Mouse (Mus musculus): ENCODE results near the gene Usp19. TPM values are rescaled to one million over a fixed set of nuclear protein-coding genes. Genes with fewer than 3 reads are reported as not detected.

The Usp19 gene
- polyA plus RNA-seq, 1 experiment = 10.7 TPM

DNA sequence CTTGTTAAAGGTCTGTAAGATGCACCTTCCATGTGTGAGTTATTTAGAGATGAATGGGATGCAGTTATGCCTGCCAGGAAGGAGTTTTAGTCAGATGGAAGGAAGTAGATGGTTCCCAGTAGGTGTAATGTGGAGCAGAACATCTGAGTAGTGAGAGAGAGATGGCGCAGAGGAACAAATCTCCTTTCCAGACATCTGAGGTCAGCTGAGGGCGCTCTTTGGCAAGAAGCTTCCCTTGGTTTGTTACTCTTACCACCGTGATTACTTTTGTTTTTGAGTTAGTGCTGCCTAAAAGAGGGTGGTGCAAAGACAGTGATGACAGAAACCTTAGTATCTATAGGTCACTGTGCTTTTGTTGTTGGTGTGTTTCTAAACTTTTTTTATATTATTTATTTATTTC lies 35.0 kb downstream of the Usp19 start:
- Histone ChIP-seq H3K4me3 (replicated peaks) (no peak overlapping the region), H3K4me1 (ENCODE audit: control insufficient read depth) (peaks cover 12% of the 10 kb centered on the region), H3K27me3 (ENCODE audit: control insufficient read depth) (no peaks in the 10 kb centered on the region), H3K9me3 (ENCODE audit: control insufficient read depth, low read length) (no peaks in the 10 kb centered on the region), H3K36me3 (ENCODE audit: control insufficient read depth) (peaks cover 85% of the 10 kb centered on the region)
- no peak for TF ChIP-seq GATA1 (IDR thresholded peaks at IDR 0.05; ENCODE audit: low read length)
- no peak for TF ChIP-seq TAL1 (IDR thresholded peaks at IDR 0.05; ENCODE audit: low read length)

DNA sequence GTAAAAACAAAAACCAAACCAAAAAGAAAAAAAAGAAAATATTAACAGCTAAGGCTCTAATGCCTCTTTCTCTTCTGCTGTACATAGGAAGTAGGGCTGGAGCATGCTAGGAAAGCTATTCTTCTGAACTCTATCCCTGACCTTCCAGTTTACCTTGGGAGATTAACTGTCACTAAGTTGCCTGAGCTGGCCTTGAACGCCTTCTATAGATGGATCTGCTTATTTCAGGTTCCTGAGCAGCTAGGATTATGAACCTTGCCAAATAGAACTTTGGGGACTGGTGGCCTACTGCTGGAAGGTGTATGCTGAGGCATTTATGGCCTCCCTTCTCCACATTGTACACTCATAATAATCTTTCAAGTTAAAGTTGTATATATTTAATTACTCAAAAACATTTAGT lies 40.6 kb downstream of the Usp19 start:
- no peaks in the 10 kb centered on the region for H3K27me3 ChIP-seq (ENCODE audit: control insufficient read depth)
- H3K9me3 ChIP-seq (ENCODE audit: control insufficient read depth, low read length) = no peaks in the 10 kb centered on the region
- TF ChIP-seq TAL1 (IDR thresholded peaks at IDR 0.05; ENCODE audit: low read length) = no peak
- TF ChIP-seq GATA1 (IDR thresholded peaks at IDR 0.05; ENCODE audit: low read length) = no peak
- H3K4me3 ChIP-seq (replicated peaks) = no peak overlapping the region
- peaks cover 97% of the 10 kb centered on the region for H3K36me3 ChIP-seq (ENCODE audit: control insufficient read depth)
- no peaks in the 10 kb centered on the region for H3K4me1 ChIP-seq (ENCODE audit: control insufficient read depth)

DNA sequence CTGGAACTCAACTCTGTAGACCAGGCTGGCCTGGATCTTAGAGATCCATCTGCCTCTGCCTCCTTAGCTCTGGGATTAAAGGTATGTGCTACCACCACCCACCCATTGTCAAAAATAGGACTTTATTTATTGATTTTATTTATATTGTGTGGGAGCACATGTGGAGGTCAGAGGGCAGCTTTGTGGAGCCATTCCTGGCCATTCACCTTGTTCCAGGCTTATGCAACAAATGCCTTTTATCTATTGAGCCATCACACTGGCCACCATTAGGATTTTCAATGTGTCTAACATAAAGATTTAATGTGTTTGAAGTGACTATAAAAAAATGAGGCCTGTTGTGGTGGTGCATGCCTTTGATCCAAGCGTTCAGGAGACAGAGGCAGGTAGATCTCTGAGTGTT lies 41.1 kb downstream of the Usp19 start:
- peaks cover 98% of the 10 kb centered on the region for H3K36me3 ChIP-seq (ENCODE audit: control insufficient read depth)
- no peaks in the 10 kb centered on the region for H3K4me1 ChIP-seq (ENCODE audit: control insufficient read depth)
- TF ChIP-seq GATA1 (IDR thresholded peaks at IDR 0.05; ENCODE audit: low read length) (no peak), TAL1 (IDR thresholded peaks at IDR 0.05; ENCODE audit: low read length) (no peak)
- no peaks in the 10 kb centered on the region for H3K27me3 ChIP-seq (ENCODE audit: control insufficient read depth)
- no peak overlapping the region for H3K4me3 ChIP-seq (replicated peaks)
- H3K9me3 ChIP-seq (ENCODE audit: control insufficient read depth, low read length) = no peaks in the 10 kb centered on the region

- peaks cover 95% of the 10 kb centered on the region for H3K36me3 ChIP-seq (ENCODE audit: control insufficient read depth)
- no peak for TF ChIP-seq TAL1 (IDR thresholded peaks at IDR 0.05; ENCODE audit: low read length)
- TF ChIP-seq GATA1 (IDR thresholded peaks at IDR 0.05; ENCODE audit: low read length) = no peak
- no peaks in the 10 kb centered on the region for H3K4me1 ChIP-seq (ENCODE audit: control insufficient read depth)
- no peaks in the 10 kb centered on the region for H3K27me3 ChIP-seq (ENCODE audit: control insufficient read depth)
- H3K9me3 ChIP-seq (ENCODE audit: control insufficient read depth, low read length) = no peaks in the 10 kb centered on the region
- no peak overlapping the region for H3K4me3 ChIP-seq (replicated peaks)
Measured at GRCm38 (mm10) chr9:108540846-108541245, 50.4 kb downstream of the Usp19 start.

- Histone ChIP-seq H3K9me3 (ENCODE audit: control insufficient read depth, low read length) (no peaks in the 10 kb centered on the region), H3K27me3 (ENCODE audit: control insufficient read depth) (no peaks in the 10 kb centered on the region), H3K36me3 (ENCODE audit: control insufficient read depth) (peaks cover 97% of the 10 kb centered on the region), H3K4me3 (replicated peaks) (no peak overlapping the region), H3K4me1 (ENCODE audit: control insufficient read depth) (peaks cover 11% of the 10 kb centered on the region)
- no peak for TF ChIP-seq TAL1 (IDR thresholded peaks at IDR 0.05; ENCODE audit: low read length)
- TF ChIP-seq GATA1 (IDR thresholded peaks at IDR 0.05; ENCODE audit: low read length) = no peak
Measured at GRCm38 (mm10) chr9:108545986-108546385, 55.6 kb downstream of the Usp19 start.

- TF ChIP-seq TAL1 (IDR thresholded peaks at IDR 0.05; ENCODE audit: low read length) (no peak), GATA1 (IDR thresholded peaks at IDR 0.05; ENCODE audit: low read length) (no peak)
- H3K27me3 ChIP-seq (ENCODE audit: control insufficient read depth) = no peaks in the 10 kb centered on the region
- peaks cover 11% of the 10 kb centered on the region for H3K4me1 ChIP-seq (ENCODE audit: control insufficient read depth)
- H3K4me3 ChIP-seq (replicated peaks) = no peak overlapping the region
- H3K9me3 ChIP-seq (ENCODE audit: control insufficient read depth, low read length) = no peaks in the 10 kb centered on the region
- peaks cover 97% of the 10 kb centered on the region for H3K36me3 ChIP-seq (ENCODE audit: control insufficient read depth)
Measured at GRCm38 (mm10) chr9:108546875-108547274, 56.5 kb downstream of the Usp19 start.

Other genes starting within 250 kb of the Usp19 start
- 0.67 and 0.75 TPM in 2 replicates for gene Dag1, start 226.6 kb upstream of the Usp19 start, polyA plus RNA-seq (2012)
- gene Nicn1, start 200.2 kb upstream of the Usp19 start, polyA plus RNA-seq (2012) = not detected in 2 replicates
- not detected in 2 replicates for gene Amt, start 193.7 kb upstream of the Usp19 start, polyA plus RNA-seq (2012)
- gene Rhoa, start 184.5 kb upstream of the Usp19 start, polyA plus RNA-seq (2012) = 12.9 and 13.9 TPM in 2 replicates
- gene Tcta, start 184.4 kb upstream of the Usp19 start, polyA plus RNA-seq (2012) = 0.16 TPM in 2 replicates
- 533 and 609 TPM in 2 replicates for gene Gpx1, start 151.7 kb upstream of the Usp19 start, polyA plus RNA-seq (2012)
- gene Usp4, start 142.7 kb upstream of the Usp19 start, polyA plus RNA-seq (2012) = 16.0 and 23.8 TPM in 2 replicates
- 0.88 and 0.93 TPM in 2 replicates for gene 1700102P08Rik, start 97.8 kb upstream of the Usp19 start, polyA plus RNA-seq (2012)
- not detected in 2 replicates for gene Ccdc36, start 62.1 kb upstream of the Usp19 start, polyA plus RNA-seq (2012)
- gene BC048562, start 54.1 kb upstream of the Usp19 start, polyA plus RNA-seq (2012) = not detected in 2 replicates
- 1.1 and 1.4 TPM in 2 replicates for gene Ccdc71, start 30.1 kb upstream of the Usp19 start, polyA plus RNA-seq (2012)
- 1.8 and 1.9 TPM in 2 replicates for gene Klhdc8b, start 29.0 kb upstream of the Usp19 start, polyA plus RNA-seq (2012)
- gene Lamb2, start 10.9 kb upstream of the Usp19 start, polyA plus RNA-seq (2012) = 0.02 and 0.05 TPM in 2 replicates
- 5.3 and 5.9 TPM in 2 replicates for gene Qars, start 17.1 kb downstream of the Usp19 start, polyA plus RNA-seq (2012)
- 3.5 TPM in 2 replicates for gene Qrich1, start 26.2 kb downstream of the Usp19 start, polyA plus RNA-seq (2012)
- gene Impdh2, start 69.7 kb downstream of the Usp19 start, polyA plus RNA-seq (2012) = 4.0 and 4.4 TPM in 2 replicates
- 1.1 and 4.7 TPM in 2 replicates for gene Ndufaf3, start 76.8 kb downstream of the Usp19 start, polyA plus RNA-seq (2012)
- 6.0 and 7.1 TPM in 2 replicates for gene Dalrd3, start 79.3 kb downstream of the Usp19 start, polyA plus RNA-seq (2012)
- gene Wdr6, start 88.1 kb downstream of the Usp19 start, polyA plus RNA-seq (2012) = 0.24 and 0.45 TPM in 2 replicates
- gene P4htm, start 107.1 kb downstream of the Usp19 start, polyA plus RNA-seq (2012) = 0.02 and 0.03 TPM in 2 replicates
- gene Arih2, start 158.8 kb downstream of the Usp19 start, polyA plus RNA-seq (2012) = 18.7 and 20.5 TPM in 2 replicates
- gene Slc25a20, start 171.5 kb downstream of the Usp19 start, polyA plus RNA-seq (2012) = 0.12 and 0.26 TPM in 2 replicates
- gene Prkar2a, start 198.7 kb downstream of the Usp19 start, polyA plus RNA-seq (2012) = 0.15 and 0.21 TPM in 2 replicates

Data from erythroblast, embryonic 14.5 days (primary cell).